Mouse (Mus musculus) inflammation-experienced regulatory T-cells, adult 16 weeks (primary cell): ENCODE data around the gene Il3ra. TPM values are rescaled to one million over a fixed set of nuclear protein-coding genes. Genes with fewer than 3 reads are reported as not detected.

Experiments
- polyA plus RNA-seq: library from polyadenylated mRNA; unstranded; fragments of 100-300 nt; shearing (Covaris generic); gene quantifications from one replicate; pipeline ENCODE4 v1.2.1, GENCODE M21; 2017

Gene Il3ra
- polyA plus RNA-seq: 15.4 TPM

GRCm38 (mm10) chr14:14345948-14346812, at the start of gene Il3ra:
Gene Il3ra, plus strand, starts transcription at chr14:14346275.

DNA sequence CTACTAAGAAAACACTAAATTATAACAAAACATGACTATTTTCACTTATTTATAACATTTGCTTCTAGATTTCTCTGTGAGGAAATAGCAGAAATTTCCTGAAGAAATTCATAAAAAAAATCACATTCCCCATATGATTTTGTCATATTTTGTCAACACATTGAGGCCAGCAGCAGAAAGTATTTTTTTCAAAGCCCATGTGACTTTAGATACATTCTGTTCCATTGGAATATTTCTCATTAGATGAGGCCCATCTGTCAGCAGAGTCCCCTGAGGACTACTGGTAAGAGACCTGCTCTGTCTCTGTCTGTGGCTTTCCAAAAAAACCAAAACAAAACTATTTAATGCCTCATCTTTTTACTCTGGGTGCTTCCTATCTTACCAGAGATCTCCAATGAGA, 23.5 kb upstream of the Il3ra start, which contains the start of gene Olfr31:
TSS of gene Olfr31 (plus strand) at position 301 of the 400 bp plus-strand sequence.

GRCm38 (mm10) chr14:14400998-14401397, 54.9 kb downstream of the Il3ra start, which contains the start of gene Olfr721-ps1:
Gene Olfr721-ps1, plus strand, starts transcription at chr14:14401298.

Other genes starting within 250 kb of the Il3ra start
- gene Psmd6, start 225.3 kb upstream of the Il3ra start, polyA plus RNA-seq: 162 TPM
- gene Olfr720, start 159.4 kb upstream of the Il3ra start, polyA plus RNA-seq: 0.28 TPM
- gene Olfr31, start 23.4 kb upstream of the Il3ra start, polyA plus RNA-seq: not detected
- gene Olfr721-ps1, start 55.0 kb downstream of the Il3ra start, polyA plus RNA-seq: not detected